ENCODE assay signal across 21 mouse cellular contexts in the genomic region with DNA sequence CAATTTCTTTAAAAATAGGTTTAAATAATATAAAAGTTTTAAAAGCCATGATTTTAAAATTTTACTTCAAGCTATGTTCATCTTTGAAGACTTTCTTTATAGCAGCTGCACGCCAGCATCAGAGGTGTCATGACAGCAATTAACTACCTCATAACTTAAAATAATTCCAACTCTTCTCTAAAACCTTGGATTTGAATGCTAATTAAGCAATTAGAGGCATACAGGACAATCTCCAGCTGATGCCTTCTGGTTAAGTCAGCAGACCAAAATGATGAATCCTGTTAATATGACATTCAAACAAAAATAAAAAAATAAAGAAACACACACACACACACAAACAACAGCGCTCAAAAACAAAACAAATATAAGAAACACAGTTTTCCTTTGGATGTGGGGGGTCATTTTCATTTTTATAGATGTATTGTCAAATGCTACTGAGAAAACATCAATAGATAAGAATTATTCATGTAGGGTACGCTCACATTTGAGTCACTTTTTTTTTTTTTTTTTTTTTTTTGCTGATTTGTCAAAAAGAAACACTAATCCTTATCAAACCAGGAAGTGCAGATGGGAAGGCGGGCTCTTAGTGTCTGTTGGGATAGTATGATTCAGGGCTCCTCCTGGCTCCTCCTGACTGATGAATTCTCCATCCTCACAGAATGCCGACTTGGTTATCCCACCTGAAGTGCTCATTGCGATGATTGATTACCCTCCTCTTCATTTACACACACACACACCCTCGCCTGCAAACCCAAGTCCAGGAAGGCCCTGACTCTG. TPM values are rescaled to one million over a fixed set of nuclear protein-coding genes. Genes with fewer than 3 reads are reported as not detected.
DNase-seq lines count a peak whose midpoint lies in the region; ATAC-seq and TF ChIP-seq lines count a peak whose summit lies in the region.
"Had no signal": no experiment of that assay in that cellular context is flagged by ENCODE, and none has a peak within 500 bp of the region (broad histone marks: within the 10 kb centered on the region; RNA-seq: fewer than 3 reads in every experiment).

No protein-coding gene starts in this region.

- no peak for TF ChIP-seq POLR2A in brain, embryonic 14.5 days (IDR thresholded peaks at IDR 0.05; ENCODE audit: borderline replicate concordance, extremely low read depth, insufficient read depth, insufficient read length, poor library complexity, severe bottlenecking)

- no peaks in the 10 kb centered on the region for H3K4me1 ChIP-seq in forebrain, embryonic 12.5 days
- no peaks in the 10 kb centered on the region for H3K4me1 ChIP-seq in forebrain, embryonic 10.5 days
- H3K4me1 ChIP-seq in hindbrain, embryonic 14.5 days (replicated peaks; ENCODE audit: control insufficient read depth, insufficient read depth, low read length), result no peaks in the 10 kb centered on the region
- H3K4me1 ChIP-seq in midbrain, embryonic 15.5 days, result no peaks in the 10 kb centered on the region
- H3K4me1 ChIP-seq: heart, embryonic 12.5 days; limb, embryonic 10.5 days had no signal

- H3K4me3 ChIP-seq in forebrain, embryonic 12.5 days (replicated peaks), result no peak overlapping the region
- no peak overlapping the region for H3K4me3 ChIP-seq in forebrain, embryonic 10.5 days
- no peak overlapping the region for H3K4me3 ChIP-seq in hindbrain, embryonic 14.5 days (replicated peaks; ENCODE audit: low read length)
- no peak overlapping the region for H3K4me3 ChIP-seq in midbrain, embryonic 15.5 days
- H3K4me3 ChIP-seq: heart, embryonic 12.5 days; limb, embryonic 10.5 days had no signal

- H3K27me3 ChIP-seq in forebrain, embryonic 12.5 days, result no peaks in the 10 kb centered on the region
- H3K27me3 ChIP-seq in forebrain, embryonic 10.5 days (ENCODE audit: poor library complexity, severe bottlenecking), result no peaks in the 10 kb centered on the region
- no peaks in the 10 kb centered on the region for H3K27me3 ChIP-seq in hindbrain, embryonic 14.5 days (ENCODE audit: control insufficient read depth, insufficient read depth, low read length)
- H3K27me3 ChIP-seq in midbrain, embryonic 15.5 days (replicated peaks), result no peaks in the 10 kb centered on the region
- H3K27me3 ChIP-seq: CH12.LX; heart, embryonic 12.5 days had no signal

- DNase-seq in forebrain, embryonic 10.5 days (ENCODE audit: extremely low spot score, low spot score), result no peak
- peak; percentile 83 for DNase-seq in brain, embryonic 14.5 days (ENCODE audit: low read depth)
- DNase-seq in hindbrain, embryonic 14.5 days (ENCODE audit: low spot score), result no peak
- no peak for DNase-seq in layer of hippocampus, adult 9-10 months (ENCODE audit: low spot score)
- DNase-seq in natural killer cell, adult 2 months (ENCODE audit: low spot score in 2 of 2), result no peak
- DNase-seq: adrenal gland, postnatal 25 days; cerebellum, adult 11-12 months; gastrocnemius, postnatal 36 days; heart, postnatal 14 days; kidney, adult 8-10 months; kidney, postnatal 14 days; layer of hippocampus, adult 9-11 months; lung, adult 18-20 months; thymus, postnatal 25 days had no signal

- H3K9me3 ChIP-seq in forebrain, embryonic 12.5 days, result no peaks in the 10 kb centered on the region
- H3K9me3 ChIP-seq in forebrain, embryonic 10.5 days, result no peaks in the 10 kb centered on the region
- H3K9me3 ChIP-seq in hindbrain, embryonic 14.5 days (ENCODE audit: control insufficient read depth, low read length), result no peaks in the 10 kb centered on the region
- no peaks in the 10 kb centered on the region for H3K9me3 ChIP-seq in midbrain, embryonic 15.5 days
- H3K9me3 ChIP-seq: heart, embryonic 12.5 days; limb, embryonic 10.5 days had no signal

- H3K4me2 ChIP-seq in forebrain, embryonic 12.5 days, result no peak overlapping the region
- H3K4me2 ChIP-seq in hindbrain, embryonic 14.5 days (replicated peaks), result no peak overlapping the region
- H3K4me2 ChIP-seq in midbrain, embryonic 15.5 days, result no peak overlapping the region
- H3K4me2 ChIP-seq: heart, embryonic 12.5 days had no signal

- H3K9ac ChIP-seq in forebrain, embryonic 12.5 days, result no peak overlapping the region
- no peak overlapping the region for H3K9ac ChIP-seq in hindbrain, embryonic 14.5 days
- H3K9ac ChIP-seq in midbrain, embryonic 15.5 days, result no peak overlapping the region
- H3K9ac ChIP-seq: heart, embryonic 12.5 days had no signal

- peak overlapping the region; percentile 73 for H3K27ac ChIP-seq in forebrain, embryonic 12.5 days
- no peak overlapping the region for H3K27ac ChIP-seq in forebrain, embryonic 10.5 days
- H3K27ac ChIP-seq in hindbrain, embryonic 14.5 days, result peak overlapping the region; percentile 54; the same call in 1 of the 2 replicates
- peak overlapping the region; percentile 66 for H3K27ac ChIP-seq in midbrain, embryonic 15.5 days
- H3K27ac ChIP-seq: limb, embryonic 10.5 days had no signal

- no peaks in the 10 kb centered on the region for H3K36me3 ChIP-seq in forebrain, embryonic 12.5 days (replicated peaks)
- no peaks in the 10 kb centered on the region for H3K36me3 ChIP-seq in forebrain, embryonic 10.5 days (replicated peaks)
- no peaks in the 10 kb centered on the region for H3K36me3 ChIP-seq in hindbrain, embryonic 14.5 days (replicated peaks; ENCODE audit: control insufficient read depth, insufficient read depth)
- H3K36me3 ChIP-seq in midbrain, embryonic 15.5 days (replicated peaks), result no peaks in the 10 kb centered on the region
- H3K36me3 ChIP-seq: heart, embryonic 12.5 days; limb, embryonic 10.5 days had no signal

- ATAC-seq in forebrain, embryonic 12.5 days (ENCODE audit: low FRiP score), result peak; percentile 74
- 0 out of 2 replicates have a peak, but pooled peaks have one; percentile 46 for ATAC-seq in hindbrain, embryonic 14.5 days (ENCODE audit: low FRiP score)
- peak; percentile 78 for ATAC-seq in midbrain, embryonic 15.5 days (replicated peaks)
- ATAC-seq in erythroid progenitor cell, adult 5-6 weeks (replicated peaks; ENCODE audit: low FRiP score, poor library complexity, severe bottlenecking), result no peak
- ATAC-seq: inflammation-experienced regulatory T-cells, adult 6 months had no signal

- TF ChIP-seq CTCF in brain, embryonic 14.5 days (IDR thresholded peaks at IDR 0.05; ENCODE audit: borderline replicate concordance, extremely low read depth, insufficient read depth, insufficient read length), result no peak

- WGBS in forebrain, embryonic 12.5 days, result 71% methylated on average over 7 of the region's 7 CpGs
- WGBS in forebrain, embryonic 10.5 days, result 85% methylated on average over 7 of the region's 7 CpGs
- 51% methylated on average over 7 of the region's 7 CpGs for WGBS in hindbrain, embryonic 14.5 days
- WGBS in midbrain, embryonic 15.5 days, result 51% methylated on average over 7 of the region's 7 CpGs

RNA-seq across cellular contexts. Expression of a gene that starts 38.1 kb away (rescaled TPM):
- 29.8 and 30.4 TPM in 2 replicates for polyA plus RNA-seq in forebrain, embryonic 12.5 days (2016; fragmentation: Nextera tagmentation; extraction: Ambion mirVana)
- 25.1 and 27.6 TPM in 2 replicates for polyA plus RNA-seq in forebrain, embryonic 10.5 days (2016; fragmentation: Nextera tagmentation; extraction: Ambion mirVana)
- 12.5 and 14.3 TPM in 2 replicates for polyA plus RNA-seq in brain, embryonic 14.5 days (2012; rRNA removed)
- polyA plus RNA-seq in hindbrain, embryonic 14.5 days (2014; fragmentation: Nextera tagmentation; extraction: Ambion mirVana), result 14.3 and 14.4 TPM in 2 replicates
- polyA plus RNA-seq in midbrain, embryonic 15.5 days (2015; fragmentation: Nextera tagmentation; extraction: Ambion mirVana), result 15.5 and 17.2 TPM in 2 replicates
- total RNA-seq in erythroid progenitor cell, adult 5-6 weeks (2015; ENCODE audit: low replicate concordance), result 4.2 and 4.3 TPM in 2 replicates
- total RNA-seq in erythroid progenitor cell, adult 5-6 weeks (2017; ENCODE audit: low replicate concordance), result 4.9 and 7.6 TPM in 2 replicates

RNA-seq across cellular contexts. Expression of a gene that starts 38.3 kb away (rescaled TPM):
- polyA plus RNA-seq in forebrain, embryonic 12.5 days (2016; fragmentation: Nextera tagmentation; extraction: Ambion mirVana), result 12.4 and 16.8 TPM in 2 replicates
- 6.6 and 6.9 TPM in 2 replicates for polyA plus RNA-seq in forebrain, embryonic 10.5 days (2016; fragmentation: Nextera tagmentation; extraction: Ambion mirVana)
- 10.0 and 15.3 TPM in 2 replicates for polyA plus RNA-seq in brain, embryonic 14.5 days (2012; rRNA removed)
- polyA plus RNA-seq in hindbrain, embryonic 14.5 days (2014; fragmentation: Nextera tagmentation; extraction: Ambion mirVana), result 11.1 and 11.7 TPM in 2 replicates
- 9.7 and 10.1 TPM in 2 replicates for polyA plus RNA-seq in midbrain, embryonic 15.5 days (2015; fragmentation: Nextera tagmentation; extraction: Ambion mirVana)
- total RNA-seq in erythroid progenitor cell, adult 5-6 weeks (2015; ENCODE audit: low replicate concordance), result 4.6 TPM in 1 of 2 replicates, not detected in the other
- total RNA-seq in erythroid progenitor cell, adult 5-6 weeks (2017; ENCODE audit: low replicate concordance), result 4.4 TPM in 1 of 2 replicates, not detected in the other
